Mouse (Mus musculus) E14TG2a.4 (cell line): ENCODE data around the gene Mms22l.
"Not testable (repeated sequence)": the region's sequence is repeated elsewhere in the genome, so short reads cannot be mapped to it uniquely, and the experiment has no call there.

Experiments used
- H3K27me3 ChIP-seq: 2 replicates; pipeline ENCODE4 v1.6.1; 2014; ENCODE audit warnings: low read length, control low read depth; ENCODE audit not compliant: insufficient read depth
- H3K36me3 ChIP-seq: 2 replicates; pipeline ENCODE4 v1.6.1; 2014; ENCODE audit warnings: low read length, control low read depth; ENCODE audit not compliant: insufficient read depth
- H3K4me1 ChIP-seq: replicated peaks from 2 replicates; pipeline ENCODE4 v1.6.1; 2014; ENCODE audit warnings: low read depth, low read length, control low read depth
- H3K4me3 ChIP-seq: replicated peaks from 2 replicates; pipeline ENCODE4 v1.5.1; 2014; ENCODE audit warnings: mild to moderate bottlenecking, low read length
- H3K9me3 ChIP-seq: 2 replicates; pipeline ENCODE4 v1.6.1; 2014; ENCODE audit warnings: low read length, control low read depth
- CTCF ChIP-seq: conservative IDR thresholded peaks from 2 replicates; pipeline ENCODE4 v1.5.1; 2014; ENCODE audit warnings: low read length
- NANOG ChIP-seq: IDR thresholded peaks from 2 replicates; pipeline ENCODE4 v1.6.1; 2014; ENCODE audit warnings: borderline replicate concordance, low read length, mixed read lengths
- POU5F1 ChIP-seq: IDR thresholded peaks from 2 replicates; pipeline ENCODE4 v1.6.1; 2014; ENCODE audit warnings: low read length, borderline replicate concordance

Gene Mms22l

DNA sequence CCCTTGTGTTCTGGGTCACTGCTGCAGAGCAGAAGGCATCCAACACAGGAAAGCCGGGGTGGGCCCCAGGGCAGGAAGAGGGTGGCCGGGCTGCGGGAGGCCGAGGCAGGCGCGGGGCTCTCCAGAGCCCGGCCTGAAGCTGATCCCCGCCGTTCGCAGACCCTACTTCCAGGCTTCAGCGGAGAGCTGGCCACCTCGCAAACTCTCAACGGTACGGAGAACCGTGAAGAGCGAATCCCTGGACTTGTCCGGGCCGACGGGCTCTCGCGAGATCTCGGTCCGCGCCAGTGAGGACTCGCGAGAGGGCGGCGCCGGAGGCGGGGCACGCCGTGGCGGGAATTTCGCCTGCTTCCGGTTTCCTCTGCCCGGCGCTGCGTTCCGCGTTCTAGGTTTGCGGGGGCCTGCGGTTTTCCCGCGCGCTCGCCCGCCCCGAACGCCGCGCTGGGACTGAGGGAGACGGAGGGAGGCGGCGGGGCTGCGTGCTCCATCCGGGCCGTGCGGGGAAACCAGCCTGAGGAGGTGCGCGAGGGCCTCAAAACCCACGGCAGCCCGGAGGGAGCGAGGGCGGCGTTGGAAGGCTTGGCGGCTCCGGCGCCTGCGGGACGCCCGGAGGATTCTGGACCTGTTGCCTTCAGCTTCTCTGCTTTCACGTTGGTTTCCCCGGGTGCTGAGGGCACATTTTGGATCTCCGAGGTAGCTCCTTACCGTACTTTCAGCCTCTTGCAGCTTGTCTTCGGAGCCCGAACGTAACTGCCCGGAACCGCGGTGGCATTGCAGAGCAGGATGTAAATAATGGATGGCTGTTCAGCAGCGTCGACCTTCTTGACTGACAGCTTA lies at the start of gene Mms22l:
Gene Mms22l (plus strand): TSS at position 336 of the 837 bp plus-strand sequence.
- TF ChIP-seq NANOG (no peak), CTCF (no peak), POU5F1 (no peak)
- Histone ChIP-seq H3K36me3 (peaks cover 30% of the 10 kb centered on the region), H3K27me3 (no peaks in the 10 kb centered on the region), H3K9me3 (peaks cover 11% of the 10 kb centered on the region), H3K4me3 (peak within 1 kb of the TSS; percentile 92), H3K4me1 (peaks cover 20% of the 10 kb centered on the region)

DNA sequence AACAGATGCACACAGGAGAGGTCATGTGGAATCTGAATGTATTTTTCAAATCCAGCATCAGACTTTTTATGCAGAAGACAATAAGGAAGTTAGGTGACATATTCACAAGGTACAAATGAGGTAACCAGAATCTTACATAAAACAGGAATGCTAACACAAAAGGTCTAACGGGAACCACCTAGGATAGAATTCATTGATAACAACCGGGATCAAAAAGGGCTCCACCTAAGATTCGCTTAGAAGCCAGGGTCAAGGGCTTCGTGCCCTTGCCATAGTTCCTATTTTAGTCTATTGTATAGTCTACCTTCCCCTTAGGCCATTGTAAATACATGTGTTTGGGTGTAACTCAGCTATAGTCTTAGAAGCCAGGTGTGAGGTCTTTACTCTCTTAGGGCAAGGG lies 12.2 kb upstream of the Mms22l start:
- H3K9me3 ChIP-seq, result peaks cover 32% of the 10 kb centered on the region
- H3K4me3 ChIP-seq, H3K36me3 ChIP-seq, H3K27me3 ChIP-seq, H3K4me1 ChIP-seq: not testable (repeated sequence)

DNA sequence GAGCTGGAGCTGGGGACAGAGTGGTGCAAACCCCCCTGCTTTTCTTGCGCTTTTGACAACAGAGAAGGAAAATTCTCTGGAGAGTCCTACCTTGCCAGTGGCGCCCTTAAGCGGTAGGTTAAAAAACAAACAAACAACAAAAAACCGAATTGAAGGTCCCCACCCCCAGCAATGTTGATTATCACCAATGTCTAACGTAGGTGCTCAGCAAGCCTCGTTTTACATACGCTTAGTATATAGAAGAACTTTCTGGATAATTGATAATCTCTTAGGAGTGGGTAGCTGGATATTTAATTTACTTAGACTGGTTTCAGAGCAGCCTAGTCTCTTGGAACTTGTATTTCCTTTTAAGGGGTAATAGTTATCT lies 685 bp downstream of the Mms22l start:
- peak overlapping the region; percentile 92 for H3K4me3 ChIP-seq
- TF ChIP-seq NANOG (no peak), POU5F1 (no peak), CTCF (no peak)
- peaks cover 33% of the 10 kb centered on the region for H3K36me3 ChIP-seq
- peaks cover 8% of the 10 kb centered on the region for H3K9me3 ChIP-seq
- no peaks in the 10 kb centered on the region for H3K27me3 ChIP-seq
- H3K4me1 ChIP-seq, result peaks cover 20% of the 10 kb centered on the region

DNA sequence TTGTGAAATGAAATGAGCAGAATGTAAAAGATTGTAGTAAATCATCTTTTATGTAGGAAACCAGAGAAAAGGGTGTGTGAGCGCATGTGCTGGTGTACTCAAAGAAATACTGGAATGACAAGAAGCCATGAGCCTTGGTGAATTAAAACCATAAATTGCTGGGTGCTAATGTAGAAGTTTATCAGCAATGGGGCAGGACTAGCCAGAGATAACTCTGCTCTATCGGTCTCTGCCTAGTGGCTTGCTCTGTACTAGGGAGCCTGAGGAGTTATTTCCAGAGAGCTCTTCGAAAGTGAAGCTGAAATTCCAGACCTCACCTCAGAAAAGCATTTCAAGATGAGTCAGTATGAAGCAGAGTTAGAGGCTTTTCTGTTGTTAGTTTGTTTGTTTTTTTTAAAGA lies 12.9 kb downstream of the Mms22l start:
- no peaks in the 10 kb centered on the region for H3K9me3 ChIP-seq
- H3K36me3 ChIP-seq, result peaks cover 85% of the 10 kb centered on the region
- no peaks in the 10 kb centered on the region for H3K4me1 ChIP-seq
- no peak for TF ChIP-seq NANOG
- no peak for TF ChIP-seq CTCF
- no peak for TF ChIP-seq POU5F1
- no peak overlapping the region for H3K4me3 ChIP-seq
- H3K27me3 ChIP-seq, result no peaks in the 10 kb centered on the region

DNA sequence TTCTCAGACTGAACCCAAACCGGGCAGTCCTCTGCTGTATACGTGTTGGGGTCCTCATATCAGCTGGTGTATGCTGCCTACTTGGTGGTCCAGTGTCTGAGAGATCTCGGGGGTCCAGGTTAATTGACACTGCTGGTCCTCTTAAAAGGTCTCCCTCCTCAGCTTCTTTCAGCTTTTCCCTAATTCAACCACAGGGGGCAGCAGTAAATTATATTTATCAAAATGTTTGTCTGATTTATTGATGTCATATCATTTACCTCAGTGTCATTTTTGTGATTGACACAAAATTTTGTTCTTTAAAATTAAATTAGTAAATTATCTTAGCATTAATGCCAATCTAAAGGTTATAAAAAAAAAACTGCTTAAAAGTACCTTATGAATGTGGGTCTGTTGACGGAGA lies 40.7 kb downstream of the Mms22l start:
- H3K4me1 ChIP-seq, result no peaks in the 10 kb centered on the region
- TF ChIP-seq CTCF (peak; percentile 35), POU5F1 (no peak)
- no peaks in the 10 kb centered on the region for H3K9me3 ChIP-seq
- no peaks in the 10 kb centered on the region for H3K27me3 ChIP-seq
- peaks cover 60% of the 10 kb centered on the region for H3K36me3 ChIP-seq
- no peak overlapping the region for H3K4me3 ChIP-seq

DNA sequence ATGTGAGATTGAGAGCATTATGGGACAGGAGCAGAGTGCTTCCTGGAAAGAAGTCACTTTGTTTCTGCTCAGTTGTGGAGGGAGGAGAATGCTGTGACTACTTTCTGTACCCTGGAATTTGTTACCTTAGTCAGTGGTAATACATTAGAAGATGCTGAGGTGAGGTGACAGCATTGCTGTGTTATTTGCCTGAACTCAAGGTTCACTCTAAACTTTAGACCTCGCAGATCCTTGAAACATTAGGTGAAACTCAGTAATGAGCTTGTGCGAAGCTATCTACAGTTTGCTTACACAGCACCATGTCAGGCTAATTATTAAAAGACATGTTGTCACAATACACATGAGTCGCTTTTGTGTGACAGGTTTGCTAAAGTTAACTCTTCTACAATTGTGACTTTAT lies 47.2 kb downstream of the Mms22l start:
- no peak for TF ChIP-seq POU5F1
- TF ChIP-seq NANOG, result no peak
- TF ChIP-seq CTCF, result no peak
- H3K4me1 ChIP-seq, result peaks cover 15% of the 10 kb centered on the region
- peaks cover 6% of the 10 kb centered on the region; the same call in 1 of the 2 replicates for H3K36me3 ChIP-seq
- H3K4me3 ChIP-seq, result no peak overlapping the region
- no peaks in the 10 kb centered on the region for H3K27me3 ChIP-seq
- H3K9me3 ChIP-seq, result no peaks in the 10 kb centered on the region

DNA sequence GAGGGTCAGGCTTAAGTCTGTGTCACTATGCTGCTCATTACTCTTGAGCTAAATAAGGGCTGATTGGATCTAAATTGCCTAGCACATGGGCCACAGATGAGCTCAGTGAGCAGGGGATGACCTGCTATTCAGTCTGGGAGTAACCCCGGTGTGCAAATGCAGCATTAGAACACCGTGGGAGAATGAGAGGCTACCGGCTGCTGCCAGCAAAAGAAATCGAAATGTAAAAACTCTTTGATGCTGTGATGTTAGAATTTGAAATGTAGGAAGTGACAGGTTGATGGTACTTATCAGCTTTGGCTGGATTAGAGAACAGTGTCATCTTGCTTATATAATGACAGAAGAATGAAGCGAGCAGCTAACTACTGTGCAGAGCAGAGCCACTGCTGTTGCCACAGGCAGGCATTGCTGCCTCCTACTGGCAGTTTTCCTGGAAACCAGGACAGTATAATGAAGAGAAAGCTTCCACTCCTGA lies 48.5 kb downstream of the Mms22l start:
- no peaks in the 10 kb centered on the region for H3K27me3 ChIP-seq
- no peak overlapping the region for H3K4me3 ChIP-seq
- no peaks in the 10 kb centered on the region for H3K9me3 ChIP-seq
- peaks cover 6% of the 10 kb centered on the region; the same call in 1 of the 2 replicates for H3K36me3 ChIP-seq
- no peak for TF ChIP-seq POU5F1
- peak; percentile 31 for TF ChIP-seq CTCF
- H3K4me1 ChIP-seq, result peaks cover 15% of the 10 kb centered on the region

DNA sequence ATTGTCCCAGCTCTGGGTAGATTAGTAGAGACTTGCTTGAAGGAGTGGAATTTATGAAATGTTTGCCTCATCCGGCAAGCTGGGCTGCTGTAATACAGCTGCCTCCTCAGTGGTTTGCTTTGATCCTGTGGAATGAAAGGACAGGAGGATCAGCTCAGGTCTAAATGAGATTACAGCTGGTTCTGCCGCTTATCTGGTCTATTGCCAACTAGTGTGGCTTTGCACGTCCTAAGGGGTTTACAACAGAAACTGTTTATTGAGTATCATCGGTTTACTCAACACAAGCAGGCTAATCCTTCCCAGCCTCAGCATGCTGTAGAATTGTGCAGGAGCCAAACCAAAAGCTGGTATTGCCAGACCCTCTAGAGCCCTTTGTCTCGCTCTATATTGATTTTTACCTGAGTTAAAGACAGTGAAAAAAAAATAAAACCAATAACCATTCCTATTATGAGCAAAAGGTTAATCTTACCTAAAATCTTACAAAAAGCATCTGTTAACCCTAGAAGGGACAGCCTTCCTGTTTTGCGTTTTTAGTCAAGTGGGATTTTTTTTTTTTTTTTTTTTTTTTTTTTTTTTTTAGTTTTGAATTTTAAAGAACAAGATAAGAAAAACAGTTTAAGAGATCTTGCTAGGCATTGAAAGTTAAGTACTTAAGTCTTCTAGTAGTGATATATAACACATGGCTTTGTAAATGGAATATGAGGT lies 60.0 kb downstream of the Mms22l start:
- Histone ChIP-seq H3K9me3 (no peaks in the 10 kb centered on the region), H3K4me3 (no peak overlapping the region), H3K27me3 (no peaks in the 10 kb centered on the region), H3K36me3 (peaks cover 13% of the 10 kb centered on the region), H3K4me1 (peaks cover 9% of the 10 kb centered on the region; the same call in 1 of the 2 replicates)
- TF ChIP-seq CTCF (no peak), NANOG (no peak), POU5F1 (no peak)

DNA sequence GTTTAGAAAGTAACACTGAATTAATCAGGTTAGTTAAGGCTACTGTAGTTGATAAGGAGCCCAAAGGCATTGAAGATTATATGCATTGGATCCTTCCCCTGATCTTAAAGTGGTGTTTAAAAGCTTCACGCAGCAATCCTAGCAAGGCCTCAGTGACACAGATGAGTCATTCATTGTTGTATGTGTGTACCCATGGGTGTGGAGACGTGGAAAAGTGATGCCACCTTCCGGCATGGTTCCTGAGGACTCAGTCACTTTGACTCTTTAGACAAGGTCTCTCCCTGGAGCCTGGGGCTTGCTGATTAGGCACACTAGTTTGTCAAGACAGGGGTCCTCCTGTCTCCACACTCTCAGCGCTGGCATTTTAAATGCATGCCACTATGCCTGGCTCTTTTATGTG lies 60.9 kb downstream of the Mms22l start:
- no peak overlapping the region for H3K4me3 ChIP-seq
- no peaks in the 10 kb centered on the region for H3K27me3 ChIP-seq
- H3K36me3 ChIP-seq, result peaks cover 8% of the 10 kb centered on the region; the same call in 1 of the 2 replicates
- no peak for TF ChIP-seq POU5F1
- no peak for TF ChIP-seq NANOG
- no peak for TF ChIP-seq CTCF
- no peaks in the 10 kb centered on the region for H3K9me3 ChIP-seq
- peaks cover 9% of the 10 kb centered on the region; the same call in 1 of the 2 replicates for H3K4me1 ChIP-seq
